Mouse (Mus musculus): ENCODE results near the gene Cdk17. TPM values are rescaled to one million over a fixed set of nuclear protein-coding genes. Genes with fewer than 3 reads are reported as not detected.

The Cdk17 gene
- polyA plus RNA-seq, 1 experiment from 2014 or later = 39.7 TPM

GRCm38 (mm10) chr10:93168067-93168466, 7.4 kb downstream of the Cdk17 start:
- no peak for DNase-seq (ENCODE audit: low spot score)
- H3K9ac ChIP-seq (ENCODE audit: low read length) = no peak overlapping the region
- H3K27me3 ChIP-seq (ENCODE audit: control insufficient read depth, insufficient read depth, low read length) = no peaks in the 10 kb centered on the region
- no peak overlapping the region for H3K4me3 ChIP-seq (ENCODE audit: low read depth, low read length)
- H3K36me3 ChIP-seq (ENCODE audit: control insufficient read depth, insufficient read depth, low read length) = no peaks in the 10 kb centered on the region
- H3K4me2 ChIP-seq (ENCODE audit: low read depth) = no peak overlapping the region
- peaks cover 29% of the 10 kb centered on the region for H3K4me1 ChIP-seq (ENCODE audit: control insufficient read depth, insufficient read depth, low read length)
- H3K9me3 ChIP-seq (ENCODE audit: control insufficient read depth, low read length) = no peaks in the 10 kb centered on the region
- H3K27ac ChIP-seq (ENCODE audit: low read depth, low read length) = 0 out of 2 replicates have a peak overlapping the region, but pooled peaks have one; percentile 10
- 55% methylated on average over 4 of the region's 4 CpGs for WGBS
- ATAC-seq (ENCODE audit: insufficient read depth, low FRiP score, low TSS enrichment) = no peak

GRCm38 (mm10) chr10:93171182-93171855, 10.6 kb downstream of the Cdk17 start:
- DNase-seq (ENCODE audit: low spot score) (no peak), ATAC-seq (ENCODE audit: insufficient read depth, low FRiP score, low TSS enrichment) (no peak)
- Histone ChIP-seq H3K4me1 (ENCODE audit: control insufficient read depth, insufficient read depth, low read length) (peaks cover 11% of the 10 kb centered on the region), H3K4me3 (ENCODE audit: low read depth, low read length) (no peak overlapping the region), H3K27ac (ENCODE audit: low read depth, low read length) (no peak overlapping the region), H3K36me3 (ENCODE audit: control insufficient read depth, insufficient read depth, low read length) (no peaks in the 10 kb centered on the region), H3K9ac (ENCODE audit: low read length) (no peak overlapping the region), H3K9me3 (ENCODE audit: control insufficient read depth, low read length) (no peaks in the 10 kb centered on the region), H3K4me2 (ENCODE audit: low read depth) (no peak overlapping the region), H3K27me3 (ENCODE audit: control insufficient read depth, insufficient read depth, low read length) (no peaks in the 10 kb centered on the region)
- WGBS = 82% methylated on average over 6 of the region's 6 CpGs

GRCm38 (mm10) chr10:93177471-93177870, 16.8 kb downstream of the Cdk17 start:
- no peaks in the 10 kb centered on the region for H3K36me3 ChIP-seq (ENCODE audit: control insufficient read depth, insufficient read depth, low read length)

GRCm38 (mm10) chr10:93177874-93178273, 17.2 kb downstream of the Cdk17 start:
- WGBS = 87% methylated on average over 4 of the region's 4 CpGs

More at GRCm38 (mm10) chr10:93177471-93177870, 16.8 kb downstream of the Cdk17 start:
- Histone ChIP-seq H3K4me2 (ENCODE audit: low read depth) (no peak overlapping the region), H3K27ac (ENCODE audit: low read depth, low read length) (no peak overlapping the region), H3K4me3 (ENCODE audit: low read depth, low read length) (no peak overlapping the region), H3K4me1 (ENCODE audit: control insufficient read depth, insufficient read depth, low read length) (no peaks in the 10 kb centered on the region), H3K27me3 (ENCODE audit: control insufficient read depth, insufficient read depth, low read length) (no peaks in the 10 kb centered on the region), H3K9ac (ENCODE audit: low read length) (no peak overlapping the region), H3K9me3 (ENCODE audit: control insufficient read depth, low read length) (no peaks in the 10 kb centered on the region)
- 92% methylated on average over 5 of the region's 5 CpGs for WGBS
- ATAC-seq (ENCODE audit: insufficient read depth, low FRiP score, low TSS enrichment) (no peak), DNase-seq (ENCODE audit: low spot score) (no peak)

DNA sequence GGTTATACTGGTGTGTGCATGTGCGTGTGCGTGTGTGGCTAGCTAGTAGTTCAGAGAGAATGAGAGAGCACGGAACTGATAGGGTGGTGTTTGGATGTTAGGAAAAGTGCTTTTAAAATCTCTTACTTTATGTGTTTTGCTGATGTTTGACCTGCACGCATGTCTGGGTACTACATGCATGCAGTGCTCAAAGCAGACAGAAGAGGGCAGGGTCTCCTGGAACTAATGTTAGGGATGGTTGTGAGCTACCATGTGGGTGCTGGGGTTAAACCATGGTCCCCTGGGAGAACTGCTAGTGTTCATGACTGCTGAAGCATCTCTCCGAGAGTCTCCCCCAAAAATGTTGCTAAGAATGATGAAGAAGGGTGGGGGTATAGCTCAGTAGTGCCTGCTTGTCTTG, 18.0 kb downstream of the Cdk17 start:
- H3K4me1 ChIP-seq (ENCODE audit: control insufficient read depth, insufficient read depth, low read length) = no peaks in the 10 kb centered on the region
- H3K4me3 ChIP-seq (ENCODE audit: low read depth, low read length) = no peak overlapping the region
- H3K9ac ChIP-seq (ENCODE audit: low read length) = no peak overlapping the region
- H3K9me3 ChIP-seq (ENCODE audit: control insufficient read depth, low read length) = no peaks in the 10 kb centered on the region
- over 99% methylated on average over 5 of the region's 5 CpGs for WGBS
- ATAC-seq (ENCODE audit: insufficient read depth, low FRiP score, low TSS enrichment) (no peak), DNase-seq (ENCODE audit: low spot score) (no peak)
- H3K36me3 ChIP-seq (ENCODE audit: control insufficient read depth, insufficient read depth, low read length) = no peaks in the 10 kb centered on the region
- H3K4me2 ChIP-seq (ENCODE audit: low read depth) = no peak overlapping the region
- H3K27ac ChIP-seq (ENCODE audit: low read depth, low read length) = no peak overlapping the region
- H3K27me3 ChIP-seq (ENCODE audit: control insufficient read depth, insufficient read depth, low read length) = no peaks in the 10 kb centered on the region

More at GRCm38 (mm10) chr10:93177874-93178273, 17.2 kb downstream of the Cdk17 start:
- no peak overlapping the region for H3K4me3 ChIP-seq (ENCODE audit: low read depth, low read length)
- ATAC-seq (ENCODE audit: insufficient read depth, low FRiP score, low TSS enrichment) (no peak), DNase-seq (ENCODE audit: low spot score) (no peak)
- H3K9ac ChIP-seq (ENCODE audit: low read length) = no peak overlapping the region
- no peak overlapping the region for H3K4me2 ChIP-seq (ENCODE audit: low read depth)
- H3K27ac ChIP-seq (ENCODE audit: low read depth, low read length) = no peak overlapping the region
- H3K9me3 ChIP-seq (ENCODE audit: control insufficient read depth, low read length) = no peaks in the 10 kb centered on the region
- H3K36me3 ChIP-seq (ENCODE audit: control insufficient read depth, insufficient read depth, low read length) = no peaks in the 10 kb centered on the region
- H3K27me3 ChIP-seq (ENCODE audit: control insufficient read depth, insufficient read depth, low read length) = no peaks in the 10 kb centered on the region
- H3K4me1 ChIP-seq (ENCODE audit: control insufficient read depth, insufficient read depth, low read length) = no peaks in the 10 kb centered on the region

DNA sequence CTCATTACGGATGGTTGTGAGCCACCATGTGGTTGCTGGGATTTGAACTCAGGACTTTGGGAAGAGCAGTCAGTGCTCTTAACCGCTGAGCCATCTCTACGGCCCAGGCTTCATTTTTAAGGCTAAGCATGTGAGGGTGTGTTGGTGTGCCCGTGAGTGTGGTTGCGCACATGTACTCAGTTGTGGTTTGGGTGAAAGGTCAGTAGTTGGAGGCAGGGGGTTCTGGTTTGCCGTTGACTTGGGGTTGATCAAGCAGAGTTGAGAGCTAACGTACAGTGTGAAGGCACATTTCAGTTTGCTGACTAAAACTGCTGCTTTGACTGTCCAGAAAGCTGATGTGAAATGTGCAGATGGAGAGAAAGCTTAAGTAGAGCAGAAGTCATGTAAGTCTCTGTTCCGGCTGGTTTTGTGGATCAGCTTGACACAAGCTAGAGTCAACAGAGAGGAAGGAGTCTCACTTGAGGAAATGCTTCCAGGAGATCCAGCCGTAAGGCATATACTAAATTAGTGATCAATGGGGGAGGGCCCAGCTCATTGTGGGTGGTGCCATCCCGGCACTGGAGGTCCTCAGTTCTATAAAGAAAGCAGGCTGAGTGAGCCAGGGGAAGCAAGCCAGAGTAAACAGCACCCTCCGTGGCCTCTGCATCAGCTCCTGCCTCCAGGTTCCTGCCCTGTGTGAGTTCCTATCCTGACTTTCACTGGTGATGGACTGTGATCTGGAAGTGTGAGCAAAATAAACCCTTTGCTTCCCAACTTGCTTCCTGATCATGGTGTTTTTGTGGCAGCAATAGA, 19.2 kb downstream of the Cdk17 start:
- Histone ChIP-seq H3K36me3 (ENCODE audit: control insufficient read depth, insufficient read depth, low read length) (no peaks in the 10 kb centered on the region), H3K4me1 (ENCODE audit: control insufficient read depth, insufficient read depth, low read length) (no peaks in the 10 kb centered on the region), H3K27me3 (ENCODE audit: control insufficient read depth, insufficient read depth, low read length) (no peaks in the 10 kb centered on the region), H3K4me2 (ENCODE audit: low read depth) (no peak overlapping the region), H3K9me3 (ENCODE audit: control insufficient read depth, low read length) (no peaks in the 10 kb centered on the region), H3K27ac (ENCODE audit: low read depth, low read length) (no peak overlapping the region), H3K4me3 (ENCODE audit: low read depth, low read length) (no peak overlapping the region), H3K9ac (ENCODE audit: low read length) (no peak overlapping the region)
- ATAC-seq (ENCODE audit: insufficient read depth, low FRiP score, low TSS enrichment) = no peak
- no peak for DNase-seq (ENCODE audit: low spot score)
- WGBS = 87% methylated on average over 11 of the region's 11 CpGs

DNA sequence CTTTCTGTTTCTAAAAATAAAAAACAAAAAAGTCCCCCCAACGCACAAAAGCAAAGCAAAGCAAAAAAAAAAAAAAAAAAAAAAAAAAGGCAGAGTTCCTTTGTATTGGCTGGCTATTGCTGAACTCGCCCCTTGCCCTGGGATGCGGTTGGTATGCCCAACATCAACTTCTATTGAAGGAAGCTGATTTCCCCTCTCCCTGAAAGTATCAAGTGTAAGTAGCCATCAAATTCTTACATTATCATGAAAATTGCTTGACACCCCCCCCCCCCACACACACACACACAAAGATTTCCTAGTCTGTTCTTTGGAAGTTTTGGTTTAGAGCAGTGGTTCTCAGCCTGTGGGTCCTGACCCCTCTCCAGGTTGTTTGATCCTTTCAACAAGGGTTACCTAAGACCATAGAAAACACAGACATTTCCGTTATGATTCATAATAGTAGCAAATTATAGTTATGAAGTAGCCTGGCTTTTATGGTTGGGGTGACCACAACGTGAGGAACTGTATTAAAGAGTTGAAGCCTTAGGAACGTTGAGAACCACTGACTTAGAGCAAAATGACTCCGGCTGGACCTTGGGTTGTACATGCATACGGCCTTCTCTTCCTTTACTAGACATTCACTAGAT, 23.8 kb downstream of the Cdk17 start:
- no peak overlapping the region for H3K27ac ChIP-seq (ENCODE audit: low read depth, low read length)
- WGBS = 92% methylated on average over 8 of the region's 8 CpGs
- no peaks in the 10 kb centered on the region for H3K27me3 ChIP-seq (ENCODE audit: control insufficient read depth, insufficient read depth, low read length)
- ATAC-seq (ENCODE audit: insufficient read depth, low FRiP score, low TSS enrichment) (no peak), DNase-seq (ENCODE audit: low spot score) (no peak)
- no peak overlapping the region for H3K9ac ChIP-seq (ENCODE audit: low read length)
- H3K4me3 ChIP-seq (ENCODE audit: low read depth, low read length) = no peak overlapping the region
- H3K4me1 ChIP-seq (ENCODE audit: control insufficient read depth, insufficient read depth, low read length) = 0 out of 2 replicates have a peak, but pooled peaks cover 3% of the 10 kb centered on the region
- no peaks in the 10 kb centered on the region for H3K36me3 ChIP-seq (ENCODE audit: control insufficient read depth, insufficient read depth, low read length)
- H3K9me3 ChIP-seq (ENCODE audit: control insufficient read depth, low read length) = no peaks in the 10 kb centered on the region
- H3K4me2 ChIP-seq (ENCODE audit: low read depth) = no peak overlapping the region

- Histone ChIP-seq H3K9ac (ENCODE audit: low read length) (no peak overlapping the region), H3K27ac (ENCODE audit: low read depth, low read length) (no peak overlapping the region), H3K4me1 (ENCODE audit: control insufficient read depth, insufficient read depth, low read length) (peaks cover 3% of the 10 kb centered on the region; the same call in 1 of the 2 replicates), H3K4me3 (ENCODE audit: low read depth, low read length) (no peak overlapping the region), H3K4me2 (ENCODE audit: low read depth) (no peak overlapping the region), H3K36me3 (ENCODE audit: control insufficient read depth, insufficient read depth, low read length) (no peaks in the 10 kb centered on the region), H3K9me3 (ENCODE audit: control insufficient read depth, low read length) (no peaks in the 10 kb centered on the region), H3K27me3 (ENCODE audit: control insufficient read depth, insufficient read depth, low read length) (no peaks in the 10 kb centered on the region)
- WGBS = 54% methylated on average over 10 of the region's 10 CpGs
- no peak for DNase-seq (ENCODE audit: low spot score)
- ATAC-seq (ENCODE audit: insufficient read depth, low FRiP score, low TSS enrichment) = no peak
Measured at GRCm38 (mm10) chr10:93188440-93188999, 27.8 kb downstream of the Cdk17 start.
